In the genomic region with DNA sequence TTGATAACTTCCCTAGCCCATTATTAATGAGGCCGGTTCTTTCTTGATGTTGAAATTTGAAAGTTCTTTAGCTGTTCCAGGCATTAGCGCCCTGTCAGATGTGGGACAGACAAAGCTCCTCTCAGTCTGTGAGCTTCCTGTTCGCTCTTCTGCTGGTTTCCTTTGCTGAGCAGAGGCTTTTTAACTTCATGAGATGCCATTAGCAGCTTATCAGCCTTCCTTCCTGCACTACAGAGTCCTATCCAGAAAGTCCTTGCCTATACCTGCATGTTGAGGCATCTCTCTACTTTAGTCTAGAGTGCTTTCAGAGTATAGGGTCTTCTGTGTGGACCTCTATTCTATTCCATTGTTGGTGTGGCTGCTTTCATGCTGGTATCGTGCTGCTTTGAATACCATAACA, we compare ENCODE assay signal across 20 mouse cellular contexts.
A peak's percentile ranks its signal among the peaks of the same experiment; 100 is the strongest.
DNase-seq lines count a peak whose midpoint lies in the region; ATAC-seq and TF ChIP-seq lines count a peak whose summit lies in the region.
"Had no signal": no experiment of that assay in that cellular context is flagged by ENCODE, and none has a peak within 500 bp of the region (broad histone marks: within the 10 kb centered on the region; RNA-seq: fewer than 3 reads in every experiment).

No protein-coding gene starts in this region.

- H3K27me3 ChIP-seq in forebrain, embryonic 10.5 days (ENCODE audit: poor library complexity, severe bottlenecking): no peaks in the 10 kb centered on the region
- H3K27me3 ChIP-seq in forebrain, embryonic 14.5 days (replicated peaks; ENCODE audit: control insufficient read depth, insufficient read depth, low read length): no peaks in the 10 kb centered on the region
- H3K27me3 ChIP-seq in hindbrain, embryonic 10.5 days (ENCODE audit: insufficient read depth, poor library complexity, severe bottlenecking): no peaks in the 10 kb centered on the region
- H3K27me3 ChIP-seq in hindbrain, postnatal 0 days (ENCODE audit: insufficient read depth, low read length): no peaks in the 10 kb centered on the region
- H3K27me3 ChIP-seq: embryonic facial prominence, embryonic 13.5 days; heart, embryonic 13.5 days; hindbrain, embryonic 13.5 days had no signal

- peaks cover 22% of the 10 kb centered on the region for H3K4me1 ChIP-seq in forebrain, embryonic 10.5 days
- H3K4me1 ChIP-seq in forebrain, embryonic 14.5 days (ENCODE audit: control insufficient read depth, insufficient read depth, low read length): peaks cover 15% of the 10 kb centered on the region
- peaks cover 16% of the 10 kb centered on the region for H3K4me1 ChIP-seq in hindbrain, embryonic 10.5 days (replicated peaks)
- H3K4me1 ChIP-seq in hindbrain, postnatal 0 days (ENCODE audit: insufficient read depth, low read length): no peaks in the 10 kb centered on the region; the same call in 1 of the 2 replicates

- no peaks in the 10 kb centered on the region for H3K36me3 ChIP-seq in forebrain, embryonic 10.5 days (replicated peaks)
- H3K36me3 ChIP-seq in forebrain, embryonic 14.5 days (ENCODE audit: control insufficient read depth, insufficient read depth, low read length): no peaks in the 10 kb centered on the region
- no peaks in the 10 kb centered on the region for H3K36me3 ChIP-seq in hindbrain, embryonic 10.5 days
- H3K36me3 ChIP-seq in hindbrain, postnatal 0 days (ENCODE audit: insufficient read depth, low read length): no peaks in the 10 kb centered on the region
- H3K36me3 ChIP-seq: embryonic facial prominence, embryonic 13.5 days; heart, embryonic 13.5 days; hindbrain, embryonic 13.5 days had no signal

- no peak for ATAC-seq in forebrain, embryonic 14.5 days
- no peak for ATAC-seq in hindbrain, postnatal 0 days
- ATAC-seq: forebrain, embryonic 16.5 days; intestine, embryonic 16.5 days had no signal

- DNase-seq in forebrain, embryonic 10.5 days (ENCODE audit: extremely low spot score, low spot score): no peak
- no peak for DNase-seq in forebrain, embryonic 14.5 days (ENCODE audit: low spot score)
- no peak for DNase-seq in hindbrain, embryonic 10.5 days (ENCODE audit: low spot score)
- no peak for DNase-seq in hindbrain, postnatal 0 days (ENCODE audit: low spot score)
- peak; percentile 9 for DNase-seq in thymus, postnatal 25 days
- no peak for DNase-seq in thymus, postnatal 14 days
- DNase-seq in naive thymus-derived CD4-positive, alpha-beta T cell, adult 2 months (ENCODE audit: low read depth): peak; percentile 62
- DNase-seq in layer of hippocampus, adult 8-10 months (ENCODE audit: low spot score in 2 of 2): no peak
- DNase-seq: adrenal gland, adult 8-10 months; B cell, adult 2 months; cerebellum, adult 11-12 months; cerebellum, adult 9-11 months; cerebellum, postnatal 36 days; gastrocnemius, postnatal 10 days; heart, postnatal 4 days had no signal

- no peak overlapping the region for H3K4me2 ChIP-seq in forebrain, embryonic 14.5 days (ENCODE audit: low read length)
- H3K4me2 ChIP-seq in hindbrain, postnatal 0 days (ENCODE audit: low read depth, low read length): no peak overlapping the region
- H3K4me2 ChIP-seq: embryonic facial prominence, embryonic 13.5 days; heart, embryonic 13.5 days; hindbrain, embryonic 13.5 days had no signal

- H3K27ac ChIP-seq in forebrain, embryonic 10.5 days: 0 out of 2 replicates have a peak overlapping the region, but pooled peaks have one; percentile 51
- no peak overlapping the region for H3K27ac ChIP-seq in forebrain, embryonic 14.5 days (ENCODE audit: low read depth, low read length)
- H3K27ac ChIP-seq in hindbrain, embryonic 10.5 days: peak overlapping the region; percentile 35; the same call in 1 of the 2 replicates
- H3K27ac ChIP-seq in hindbrain, postnatal 0 days: no peak overlapping the region
- H3K27ac ChIP-seq: embryonic facial prominence, embryonic 13.5 days; heart, embryonic 13.5 days; hindbrain, embryonic 13.5 days had no signal

- no peaks in the 10 kb centered on the region for H3K9me3 ChIP-seq in forebrain, embryonic 10.5 days
- no peaks in the 10 kb centered on the region for H3K9me3 ChIP-seq in forebrain, embryonic 14.5 days (replicated peaks; ENCODE audit: control insufficient read depth, low read length)
- H3K9me3 ChIP-seq in hindbrain, embryonic 10.5 days: no peaks in the 10 kb centered on the region
- no peaks in the 10 kb centered on the region for H3K9me3 ChIP-seq in hindbrain, postnatal 0 days (ENCODE audit: low read length)
- H3K9me3 ChIP-seq: embryonic facial prominence, embryonic 13.5 days; heart, embryonic 13.5 days; hindbrain, embryonic 13.5 days had no signal

- 68% methylated on average over 4 of the region's 4 CpGs for WGBS in forebrain, embryonic 10.5 days
- WGBS in forebrain, embryonic 14.5 days: 46% methylated on average over 4 of the region's 4 CpGs
- 67% methylated on average over 4 of the region's 4 CpGs for WGBS in hindbrain, embryonic 10.5 days
- WGBS in hindbrain, postnatal 0 days: 49% methylated on average over 4 of the region's 4 CpGs

- no peak for TF ChIP-seq CTCF in hindbrain, postnatal 0 days (IDR thresholded peaks at IDR 0.05; ENCODE audit: low read depth)

- no peak overlapping the region for H3K9ac ChIP-seq in forebrain, embryonic 14.5 days (ENCODE audit: low read length)
- no peak overlapping the region for H3K9ac ChIP-seq in hindbrain, postnatal 0 days (replicated peaks; ENCODE audit: low read length)
- H3K9ac ChIP-seq: embryonic facial prominence, embryonic 13.5 days; heart, embryonic 13.5 days; hindbrain, embryonic 13.5 days had no signal

- H3K4me3 ChIP-seq in forebrain, embryonic 10.5 days: no peak overlapping the region
- H3K4me3 ChIP-seq in forebrain, embryonic 14.5 days (ENCODE audit: low read depth, low read length): no peak overlapping the region
- no peak overlapping the region for H3K4me3 ChIP-seq in hindbrain, embryonic 10.5 days
- no peak overlapping the region for H3K4me3 ChIP-seq in hindbrain, postnatal 0 days (ENCODE audit: low read length)
- H3K4me3 ChIP-seq: embryonic facial prominence, embryonic 13.5 days; heart, embryonic 13.5 days; hindbrain, embryonic 13.5 days had no signal

Comparison
In these comparisons a context has a peak if more than half of its experiments do, and no peak if none do; other contexts are left out.
1. DNase-seq: peak in thymus, postnatal 25 days (single experiment) and naive thymus-derived CD4-positive, alpha-beta T cell, adult 2 months (single experiment); none in forebrain, embryonic 10.5 days (single experiment), forebrain, embryonic 14.5 days (single experiment), hindbrain, embryonic 10.5 days (single experiment), hindbrain, postnatal 0 days (single experiment), thymus, postnatal 14 days (single experiment) and layer of hippocampus, adult 8-10 months (0 of 2).
2. H3K27ac ChIP-seq: peak in forebrain, embryonic 10.5 days (single experiment) and hindbrain, embryonic 10.5 days (single experiment); none in forebrain, embryonic 14.5 days (single experiment) and hindbrain, postnatal 0 days (single experiment).